Mouse (Mus musculus): ENCODE measurements around the gene Zfp281.

Gene Zfp281

GRCm38 (mm10) chr1:136624146-136625018, at the start of gene Zfp281:
Gene Zfp281, plus strand, starts transcription at chr1:136624901.
- DNase-seq (ENCODE audit: low read depth, low spot score): peak; percentile 84

DNA sequence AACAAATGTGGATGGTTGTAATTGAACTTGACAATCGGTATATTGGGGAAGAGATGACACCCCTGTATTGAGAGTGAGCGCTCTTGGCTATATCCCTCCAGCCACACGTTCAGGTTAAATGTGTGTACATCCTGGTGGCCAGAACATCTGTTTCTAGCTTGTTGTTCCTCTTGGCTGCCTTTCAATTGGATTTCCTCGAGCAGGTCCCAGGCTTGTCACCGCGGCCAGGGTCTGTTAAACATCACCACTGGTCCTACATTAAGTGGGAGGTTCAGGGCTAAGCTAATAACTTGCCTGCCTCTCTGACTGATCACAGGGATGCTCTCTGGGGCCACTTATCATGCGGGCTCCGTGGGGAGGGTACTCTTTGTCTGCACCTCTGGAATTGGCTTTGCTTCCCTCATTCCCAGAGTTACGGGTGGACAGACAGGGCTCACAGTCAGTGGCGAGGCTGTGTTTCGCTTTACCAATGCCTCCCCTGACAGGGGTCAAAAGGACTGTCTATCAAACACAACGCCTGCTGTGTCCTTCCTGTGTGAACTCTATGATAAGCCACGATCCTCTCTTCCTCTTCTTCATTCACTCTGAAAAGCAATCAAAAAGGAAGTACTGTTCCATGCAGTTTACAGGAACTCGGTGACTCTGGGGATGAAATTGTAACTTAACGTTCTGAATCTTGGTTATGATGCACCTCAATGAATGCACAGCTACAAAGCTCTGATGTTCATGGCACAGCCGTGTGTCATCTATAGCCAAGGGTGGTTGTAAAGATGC, 46.6 kb upstream of the Zfp281 start:
- no peak for DNase-seq (ENCODE audit: low read depth, low spot score)

- DNase-seq (ENCODE audit: low read depth, low spot score): no peak
These were observed 45.3 kb upstream of the Zfp281 start for GRCm38 (mm10) chr1:136579360-136579759.

GRCm38 (mm10) chr1:136580266-136580665, 44.4 kb upstream of the Zfp281 start:
- no peak for DNase-seq (ENCODE audit: low read depth, low spot score)

DNA sequence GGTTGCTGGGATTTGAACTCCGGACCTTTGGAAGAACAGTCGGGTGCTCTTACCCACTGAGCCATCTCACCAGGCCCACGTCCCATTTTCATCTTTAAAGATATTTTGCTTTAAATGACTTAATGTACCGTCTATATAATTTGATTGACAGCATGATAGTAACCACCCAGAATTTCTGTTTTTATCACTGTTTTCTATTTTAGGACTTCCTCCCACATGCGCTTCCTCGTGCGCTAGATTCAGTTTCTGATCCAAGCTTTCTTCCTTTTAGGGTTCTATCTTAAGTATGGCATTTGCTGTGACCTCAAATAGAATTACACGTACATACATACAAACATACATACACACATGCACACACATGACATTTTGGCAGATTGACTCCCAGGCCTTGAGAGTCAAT, 42.9 kb upstream of the Zfp281 start:
- no peak for DNase-seq (ENCODE audit: low read depth, low spot score)

DNA sequence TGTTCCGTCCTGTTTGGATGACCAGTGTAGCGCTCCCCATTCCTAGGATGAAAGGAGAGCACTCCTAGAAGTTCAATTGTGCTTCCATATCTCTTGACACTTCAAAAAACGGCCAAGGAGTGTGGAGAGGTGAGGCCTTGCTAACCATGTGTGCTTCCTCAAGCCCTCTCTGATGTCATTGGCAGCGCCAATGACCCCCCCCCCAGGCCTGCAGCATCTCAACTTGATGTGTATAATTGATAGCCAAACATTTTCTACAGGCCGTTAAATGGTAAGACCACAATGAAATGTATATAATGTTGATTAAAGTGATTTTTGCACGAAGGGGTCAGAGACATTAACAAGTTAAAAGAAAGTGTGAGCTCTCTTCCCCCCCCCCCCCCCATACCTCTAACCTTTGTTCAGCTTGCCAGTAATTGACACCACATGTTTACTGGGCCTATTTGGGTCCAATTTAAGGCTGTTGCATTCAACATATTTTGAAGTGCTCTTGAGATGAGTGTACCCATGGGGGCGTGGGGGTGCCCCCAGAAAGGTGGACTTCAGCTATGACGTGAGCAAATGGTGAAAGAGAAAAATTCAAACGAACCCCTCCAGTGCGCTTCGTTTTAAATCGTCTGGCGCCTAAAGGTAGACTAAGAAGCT, 36.8 kb upstream of the Zfp281 start:
- DNase-seq (ENCODE audit: low read depth, low spot score): no peak

GRCm38 (mm10) chr1:136588908-136589307, 35.8 kb upstream of the Zfp281 start:
- DNase-seq (ENCODE audit: low read depth, low spot score): no peak

DNA sequence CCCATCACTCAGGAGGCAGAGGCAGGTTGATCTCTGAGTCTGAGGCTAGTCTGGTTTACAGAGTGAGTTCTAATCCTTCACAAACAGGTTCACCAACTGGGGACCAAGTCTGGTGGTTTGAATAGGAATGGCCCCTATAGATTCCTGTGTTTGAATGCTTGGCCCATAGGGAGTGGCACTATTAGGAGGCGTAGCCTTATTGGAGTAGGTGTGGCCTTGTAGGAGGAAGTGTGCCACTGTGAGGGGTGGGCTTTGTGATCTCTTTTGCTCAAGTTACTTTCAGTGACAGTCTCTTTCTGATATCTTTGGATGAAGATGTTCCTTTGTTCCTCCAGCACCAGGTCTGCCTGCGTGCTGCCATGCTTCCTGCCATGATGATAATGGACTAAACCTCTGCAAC, 32.0 kb upstream of the Zfp281 start:
- DNase-seq (ENCODE audit: low read depth, low spot score): no peak

DNA sequence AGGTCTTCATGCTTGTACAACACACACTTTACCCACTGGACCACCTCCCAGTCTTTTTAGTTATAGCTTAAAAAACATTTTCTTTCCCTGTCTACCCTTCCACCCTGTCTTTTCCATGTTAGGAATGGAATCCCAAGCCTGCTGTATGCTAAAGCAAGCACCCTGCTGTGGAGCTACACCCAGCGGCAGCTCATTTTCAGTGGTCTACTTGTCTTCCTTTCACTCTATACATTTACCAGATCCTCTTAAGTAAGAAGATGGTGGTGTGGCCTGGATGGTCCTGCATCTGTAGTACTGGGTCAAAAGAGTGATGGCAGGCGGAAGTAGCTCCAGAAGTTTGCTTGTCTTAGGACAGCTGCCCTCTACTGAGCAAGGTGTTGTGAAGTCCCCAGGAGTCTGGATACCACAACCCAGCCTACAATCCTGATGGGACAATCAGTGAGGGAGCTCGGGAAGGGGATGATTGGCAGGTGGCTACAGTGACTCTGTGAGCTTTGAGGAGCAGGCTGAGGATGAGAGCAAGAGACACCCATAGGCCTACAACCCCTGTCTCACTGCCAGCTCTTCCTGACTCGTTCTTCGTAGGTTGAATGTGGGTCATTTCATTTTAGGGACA, 30.4 kb upstream of the Zfp281 start:
- DNase-seq (ENCODE audit: low read depth, low spot score): no peak

- DNase-seq (ENCODE audit: low read depth, low spot score): no peak
These were observed 27.9 kb upstream of the Zfp281 start for GRCm38 (mm10) chr1:136596821-136597220.

- no peak for DNase-seq (ENCODE audit: low read depth, low spot score)
These were observed 26.4 kb upstream of the Zfp281 start for GRCm38 (mm10) chr1:136598286-136598685.

DNA sequence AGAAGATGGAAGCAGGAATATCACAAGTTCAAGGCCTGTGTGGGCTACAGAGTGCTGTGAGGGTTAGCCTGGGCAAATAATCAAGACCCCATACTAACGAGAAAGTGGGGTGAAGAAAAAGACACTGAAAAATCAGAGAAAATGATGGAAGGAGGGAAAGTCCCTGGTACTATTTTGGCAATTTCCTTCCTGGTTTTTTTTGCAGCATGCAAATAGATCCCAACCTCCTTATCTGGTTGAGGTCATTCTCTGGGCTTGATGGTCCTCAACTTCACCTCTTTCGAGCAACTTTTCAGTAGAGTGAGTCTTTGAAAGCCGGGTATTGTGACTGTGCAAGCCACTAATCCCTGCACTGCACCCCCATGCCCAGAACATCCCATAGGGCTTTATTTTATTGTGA, 24.6 kb upstream of the Zfp281 start:
- DNase-seq (ENCODE audit: low read depth, low spot score): no peak

GRCm38 (mm10) chr1:136600647-136601345, 23.9 kb upstream of the Zfp281 start:
- DNase-seq (ENCODE audit: low read depth, low spot score): no peak

DNA sequence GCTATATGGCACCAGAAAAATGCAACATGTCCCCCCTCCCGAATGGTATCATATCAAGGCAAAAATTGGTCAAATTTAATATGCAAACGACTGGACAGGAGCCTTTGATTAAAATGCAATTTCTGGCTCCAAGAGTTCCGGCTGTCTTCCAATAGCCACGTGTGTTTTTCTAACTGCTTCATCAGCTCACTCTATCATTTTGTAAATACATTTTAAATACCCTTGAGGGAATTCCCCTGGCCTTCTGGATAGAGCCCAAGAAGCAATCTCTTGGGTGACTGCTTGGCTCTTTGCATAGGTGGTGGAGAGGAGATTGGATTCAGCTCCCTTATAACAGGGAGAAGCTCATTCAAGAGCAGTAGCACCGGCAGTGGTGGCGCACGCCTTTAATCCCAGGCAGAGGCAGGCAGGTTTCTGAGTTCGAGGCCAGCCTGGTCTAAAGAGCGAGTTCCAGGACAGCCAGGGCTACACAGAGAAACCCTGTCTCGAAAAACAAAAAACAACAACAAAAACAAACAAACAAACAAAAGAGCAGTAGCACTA, 23.3 kb upstream of the Zfp281 start:
- DNase-seq (ENCODE audit: low read depth, low spot score): no peak

- DNase-seq (ENCODE audit: low read depth, low spot score): no peak
These were observed 22.4 kb upstream of the Zfp281 start for GRCm38 (mm10) chr1:136602303-136602702.

DNA sequence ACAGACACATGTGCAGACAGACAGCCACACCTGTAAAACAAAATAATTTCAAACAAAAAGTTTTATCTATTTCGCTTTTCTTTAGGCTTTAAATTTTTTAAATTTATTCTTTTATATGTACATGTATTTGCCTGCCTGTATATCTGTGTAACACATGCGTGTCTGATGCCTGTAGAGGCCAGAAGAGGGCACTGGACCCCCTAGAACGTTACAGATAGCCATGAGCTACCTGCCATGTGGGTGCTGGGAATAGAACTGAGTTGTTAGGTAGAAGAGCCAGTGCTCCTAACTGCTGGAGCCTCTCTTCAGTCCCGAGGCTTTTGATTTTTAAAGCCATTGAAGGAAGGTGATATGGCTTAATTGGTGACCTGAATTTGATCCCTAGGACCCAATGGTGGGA, 20.5 kb upstream of the Zfp281 start:
- no peak for DNase-seq (ENCODE audit: low read depth, low spot score)

GRCm38 (mm10) chr1:136605790-136606189, 18.9 kb upstream of the Zfp281 start:
- DNase-seq (ENCODE audit: low read depth, low spot score): no peak

DNA sequence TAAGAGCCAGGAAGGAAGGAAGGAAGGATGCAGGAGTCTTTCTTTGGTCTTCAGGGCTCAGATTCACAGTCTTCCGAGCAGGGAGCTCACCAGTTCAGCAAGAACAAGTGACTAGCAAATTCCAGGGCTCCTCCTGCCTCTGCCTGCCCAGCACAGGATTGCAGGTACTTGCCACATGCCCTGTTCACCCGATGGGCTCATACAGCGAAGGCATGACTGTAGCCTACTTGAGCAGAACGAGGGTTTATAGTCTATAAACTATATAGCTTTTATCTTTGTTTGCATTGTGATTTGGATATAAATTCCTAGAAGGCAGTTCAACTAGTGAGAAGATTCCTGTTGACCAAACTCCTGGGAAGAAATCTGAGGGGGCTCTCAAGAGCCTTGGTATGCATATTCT, 18.4 kb upstream of the Zfp281 start:
- DNase-seq (ENCODE audit: low read depth, low spot score): no peak

- DNase-seq (ENCODE audit: low read depth, low spot score): no peak
These were observed 16.1 kb upstream of the Zfp281 start for GRCm38 (mm10) chr1:136608339-136609261.

GRCm38 (mm10) chr1:136611803-136612202, 12.9 kb upstream of the Zfp281 start:
- no peak for DNase-seq (ENCODE audit: low read depth, low spot score)

All from retina, adult 2 months (tissue).